Mouse (Mus musculus) liver, adult 2 months (tissue): ENCODE data around the gene Acaca.

Experiments used
- CTCF ChIP-seq: fragments of 200-500 bp; IDR thresholded peaks from 2 replicates; pipeline ENCODE4 v1.5.1; 2011; ENCODE audit warnings: low read depth, low read length, control low read depth
- POLR2A ChIP-seq: fragments of 200-500 bp; IDR thresholded peaks from 2 replicates; pipeline ENCODE4 v1.6.1; 2011; ENCODE audit warnings: low read length, control low read depth; ENCODE audit not compliant: insufficient read depth; ENCODE audit errors: extremely low read depth

- TF ChIP-seq CTCF (no peak), POLR2A (no peak)
Observed at GRCm38 (mm10) chr11:84348843-84349825, 219.7 kb downstream of the Acaca start.
